Mouse (Mus musculus): ENCODE measurements around the gene Imp3.
"Not testable (repeated sequence)": the region's sequence is repeated elsewhere in the genome, so short reads cannot be mapped to it uniquely, and the experiment has no call there.

Gene Imp3

GRCm38 (mm10) chr9:56937223-56938160 lies at the start of gene Imp3:
Gene Imp3, plus strand, starts transcription at chr9:56937475.
- DNase-seq (ENCODE audit: extremely low spot score, low read depth, low spot score), result peak; percentile 91

DNA sequence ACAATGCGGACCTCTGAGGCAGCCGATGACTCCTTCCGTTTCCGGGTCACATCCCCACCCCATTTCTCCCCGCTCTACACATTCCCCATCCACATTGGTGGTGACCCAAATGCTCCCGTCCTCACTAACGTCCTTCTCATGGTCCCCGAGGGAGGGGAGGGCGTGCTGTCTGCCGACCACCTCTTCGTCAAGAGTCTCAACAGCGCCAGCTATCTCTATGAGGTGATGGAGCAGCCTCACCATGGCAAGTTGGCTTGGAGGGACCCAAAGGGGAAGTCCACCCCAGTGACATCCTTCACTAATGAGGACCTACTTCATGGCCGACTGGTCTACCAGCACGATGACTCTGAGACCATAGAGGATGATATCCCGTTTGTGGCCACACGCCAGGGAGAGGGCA lies 49.7 kb upstream of the Imp3 start:
- no peak for DNase-seq (ENCODE audit: extremely low spot score, low read depth, low spot score)

DNA sequence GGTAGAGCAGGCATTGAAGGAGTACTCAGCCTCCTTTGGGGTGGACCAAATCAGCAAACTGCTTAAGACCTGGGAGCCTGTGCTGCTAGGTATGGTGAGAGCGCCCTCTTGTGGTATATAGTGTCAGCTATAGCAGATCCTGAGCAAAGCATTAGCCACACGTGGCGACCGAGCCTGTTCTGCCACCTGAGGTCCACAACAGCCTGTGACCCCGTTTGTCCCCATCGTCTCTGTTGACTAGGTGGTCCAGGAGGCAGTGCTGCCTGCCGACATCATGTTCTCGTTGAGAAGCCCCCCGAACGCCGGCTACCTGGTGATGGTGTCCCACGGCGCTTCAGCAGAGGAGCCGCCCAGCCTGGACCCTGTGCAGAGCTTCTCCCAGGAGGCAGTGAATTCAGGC lies 47.5 kb upstream of the Imp3 start:
- peak; percentile 82 for DNase-seq (ENCODE audit: extremely low spot score, low read depth, low spot score)

GRCm38 (mm10) chr9:56890522-56891250 lies 46.6 kb upstream of the Imp3 start:
- DNase-seq (ENCODE audit: extremely low spot score, low read depth, low spot score), result no peak

- peak; percentile 81 for DNase-seq (ENCODE audit: extremely low spot score, low read depth, low spot score)
Measured at GRCm38 (mm10) chr9:56891517-56892011, 45.7 kb upstream of the Imp3 start.

DNA sequence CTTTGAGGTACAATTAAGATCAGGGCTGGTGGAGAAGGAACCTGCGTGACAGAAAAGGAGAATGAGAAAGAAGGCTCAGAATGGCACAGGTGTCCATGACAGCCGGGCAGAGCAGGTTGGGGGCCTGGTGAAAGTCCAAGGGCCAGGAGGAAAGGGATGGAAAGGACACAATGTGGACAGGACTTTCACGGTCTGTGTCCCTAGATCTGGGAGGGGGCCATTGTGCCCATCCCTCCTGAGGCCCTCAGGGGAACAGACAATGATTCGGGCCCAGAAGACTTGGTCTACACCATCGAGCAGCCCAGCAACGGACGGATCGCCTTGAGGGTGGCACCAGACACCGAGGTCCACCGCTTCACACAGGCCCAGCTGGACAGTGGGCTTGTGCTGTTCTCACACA lies 45.2 kb upstream of the Imp3 start:
- no peak for DNase-seq (ENCODE audit: extremely low spot score, low read depth, low spot score)

DNA sequence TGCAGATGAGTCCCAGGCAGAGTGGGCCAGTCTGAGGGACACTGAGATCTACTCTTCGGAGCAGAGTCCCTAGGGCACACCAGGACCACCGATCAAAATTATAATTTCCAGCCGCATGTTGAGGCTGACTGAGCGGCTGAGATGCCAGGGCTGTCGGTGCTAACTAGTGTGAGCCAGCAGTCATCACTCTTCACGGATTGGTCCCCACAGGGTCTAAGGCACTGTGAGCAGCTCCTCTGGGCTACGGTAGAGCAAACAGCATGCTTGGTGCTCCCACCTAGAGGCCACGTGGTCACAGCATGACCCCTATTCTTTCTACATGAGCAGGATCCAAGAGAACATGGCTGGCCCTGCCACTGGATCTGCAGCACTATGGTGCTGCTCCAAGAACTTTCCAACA lies 44.0 kb upstream of the Imp3 start:
- DNase-seq (ENCODE audit: extremely low spot score, low read depth, low spot score), result no peak

DNA sequence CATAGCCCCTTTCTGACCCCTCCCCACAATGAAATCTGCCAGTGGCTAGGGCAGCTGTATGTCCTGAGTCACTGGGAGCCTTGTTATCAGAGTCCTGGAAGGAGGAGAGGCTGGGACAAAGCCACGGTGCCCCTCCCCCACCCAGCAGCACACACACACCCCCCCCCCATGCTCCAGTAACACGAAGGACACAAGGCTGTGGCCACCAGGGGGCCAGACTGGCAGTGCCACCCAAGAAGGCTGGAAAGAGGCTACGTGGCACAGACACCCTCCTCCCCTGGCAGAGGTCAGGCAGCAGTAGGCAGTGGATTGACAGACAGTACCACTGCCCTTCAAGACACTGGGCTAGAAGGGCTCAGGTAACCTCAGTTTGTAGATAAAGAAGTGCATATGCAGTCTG lies 43.3 kb upstream of the Imp3 start:
- no peak for DNase-seq (ENCODE audit: extremely low spot score, low read depth, low spot score)

DNA sequence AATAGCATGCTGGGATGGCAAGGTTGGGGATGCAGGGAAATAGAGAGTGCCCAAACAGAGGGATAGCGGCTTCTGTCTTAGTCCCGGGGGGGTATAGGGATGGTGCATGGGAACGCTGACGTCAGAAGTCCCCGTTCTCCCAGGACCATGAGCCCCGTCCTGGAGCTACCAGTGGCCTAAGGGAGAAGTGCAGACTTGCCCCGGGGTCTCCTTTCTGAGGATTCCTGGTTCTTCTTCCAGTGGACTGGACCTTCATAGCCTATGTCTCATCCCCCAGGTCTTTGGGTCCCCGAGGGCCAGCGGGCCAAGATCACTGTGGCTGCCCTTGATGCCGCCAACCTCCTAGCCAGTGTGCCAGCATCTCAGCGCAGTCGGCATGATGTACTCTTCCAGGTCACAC lies 40.5 kb upstream of the Imp3 start:
- DNase-seq (ENCODE audit: extremely low spot score, low read depth, low spot score), result no peak

DNA sequence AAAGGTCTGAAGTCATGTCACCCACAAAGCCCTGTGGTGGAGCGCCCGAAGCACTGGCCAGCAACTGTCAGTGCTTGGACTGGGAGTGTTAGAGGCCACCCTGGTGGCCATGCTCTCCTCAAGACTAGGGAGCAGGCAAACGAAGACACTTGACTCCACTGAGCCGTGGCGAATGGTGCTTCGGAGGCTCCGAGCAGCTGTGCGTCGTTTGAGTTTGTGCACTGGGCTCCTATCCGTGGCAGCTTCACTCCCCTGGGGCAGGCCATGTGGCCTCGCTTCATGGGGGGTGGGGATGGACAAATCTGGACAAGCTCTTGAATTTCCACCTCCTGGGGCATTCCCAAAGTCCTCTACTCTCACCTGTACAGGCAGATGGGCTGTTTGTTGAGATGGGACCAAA lies 37.9 kb upstream of the Imp3 start:
- DNase-seq (ENCODE audit: extremely low spot score, low read depth, low spot score), result no peak

DNA sequence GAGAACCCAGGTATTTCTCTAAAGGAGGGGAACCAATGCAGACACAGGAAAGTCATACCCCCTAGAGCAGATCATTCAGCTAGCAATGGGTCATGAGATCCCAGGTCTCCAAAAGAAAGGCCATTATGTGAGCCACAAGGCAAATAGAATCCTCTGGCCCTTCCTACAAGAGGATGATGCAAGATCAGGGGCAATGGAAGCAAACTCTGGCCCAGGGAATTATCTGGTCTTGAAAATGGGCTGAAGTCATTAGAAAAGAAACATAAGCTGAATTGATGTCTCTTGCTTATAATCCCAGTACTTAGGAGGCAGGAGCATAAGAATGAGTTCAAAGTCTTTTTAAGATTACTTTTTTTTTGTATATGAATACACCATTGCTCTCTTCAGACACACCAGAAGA lies 37.2 kb upstream of the Imp3 start:
- DNase-seq (ENCODE audit: extremely low spot score, low read depth, low spot score), result no peak

GRCm38 (mm10) chr9:56900571-56900970 lies 36.7 kb upstream of the Imp3 start:
- DNase-seq (ENCODE audit: extremely low spot score, low read depth, low spot score), result no peak

DNA sequence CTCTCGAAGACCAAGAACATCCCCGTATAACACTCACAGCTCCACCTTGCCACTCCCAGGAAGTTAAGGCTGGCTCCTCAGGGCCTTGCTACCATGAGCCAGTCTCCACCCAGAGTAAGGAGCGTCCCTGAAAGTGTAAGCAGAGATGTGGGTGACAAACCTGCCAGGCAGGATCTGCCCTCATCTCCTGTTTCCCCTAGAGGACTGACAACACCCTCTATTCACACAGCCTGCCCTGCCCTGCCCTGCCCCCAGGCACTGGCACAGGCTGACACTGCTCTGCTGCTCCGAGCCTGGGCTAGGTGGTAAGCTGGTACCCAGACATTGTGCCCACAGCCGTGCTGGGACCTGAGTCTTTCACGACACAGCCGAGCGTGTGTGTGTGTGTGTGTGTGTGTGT lies 36.1 kb upstream of the Imp3 start:
- no peak for DNase-seq (ENCODE audit: extremely low spot score, low read depth, low spot score)

DNA sequence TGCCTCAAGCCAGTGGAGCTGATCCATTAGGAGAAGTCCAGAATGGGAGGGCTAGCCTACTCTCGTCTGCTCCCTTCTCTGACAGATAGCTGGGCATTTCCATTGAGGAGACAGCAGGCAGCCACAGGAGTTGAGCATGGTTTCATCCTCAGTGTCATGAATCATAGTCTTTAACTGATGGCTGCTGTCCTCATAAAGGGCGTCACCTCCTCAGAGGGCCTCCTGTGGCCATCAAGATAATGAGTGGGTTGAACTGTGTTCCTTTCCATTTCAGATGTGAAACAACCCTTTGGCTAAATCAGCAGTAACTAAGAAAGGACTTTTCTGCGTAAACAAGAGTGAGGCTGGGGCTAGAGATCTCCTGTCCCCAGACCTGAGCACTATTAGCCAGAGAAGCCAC lies 33.6 kb upstream of the Imp3 start:
- DNase-seq (ENCODE audit: extremely low spot score, low read depth, low spot score), result no peak

DNA sequence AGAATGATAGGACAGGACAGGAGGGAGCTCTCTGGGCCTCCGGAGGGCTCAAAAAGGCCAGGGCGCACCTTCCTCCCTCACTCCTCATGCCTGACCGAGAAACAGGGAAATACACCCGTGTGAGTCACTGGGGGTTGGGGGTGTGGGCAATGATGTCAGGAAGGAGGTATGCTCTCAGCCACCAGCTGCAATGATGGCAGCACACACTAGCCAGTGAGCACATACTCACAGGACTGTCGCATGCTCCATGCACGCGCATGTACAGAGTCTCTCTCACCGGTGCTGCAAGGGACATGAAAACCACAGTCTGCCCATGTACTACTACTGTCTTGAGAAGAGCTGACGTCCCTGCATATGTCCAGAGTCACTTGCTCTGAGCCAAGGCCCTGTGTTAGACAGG lies 29.7 kb upstream of the Imp3 start:
- no peak for DNase-seq (ENCODE audit: extremely low spot score, low read depth, low spot score)

GRCm38 (mm10) chr9:56909991-56910390 lies 27.3 kb upstream of the Imp3 start:
- not testable (repeated sequence) for DNase-seq (ENCODE audit: extremely low spot score, low read depth, low spot score)

GRCm38 (mm10) chr9:56911017-56911416 lies 26.3 kb upstream of the Imp3 start:
- DNase-seq (ENCODE audit: extremely low spot score, low read depth, low spot score), result no peak

GRCm38 (mm10) chr9:56913991-56914390 lies 23.3 kb upstream of the Imp3 start:
- DNase-seq (ENCODE audit: extremely low spot score, low read depth, low spot score), result no peak

GRCm38 (mm10) chr9:56915116-56915515 lies 22.2 kb upstream of the Imp3 start:
- no peak for DNase-seq (ENCODE audit: extremely low spot score, low read depth, low spot score)

DNA sequence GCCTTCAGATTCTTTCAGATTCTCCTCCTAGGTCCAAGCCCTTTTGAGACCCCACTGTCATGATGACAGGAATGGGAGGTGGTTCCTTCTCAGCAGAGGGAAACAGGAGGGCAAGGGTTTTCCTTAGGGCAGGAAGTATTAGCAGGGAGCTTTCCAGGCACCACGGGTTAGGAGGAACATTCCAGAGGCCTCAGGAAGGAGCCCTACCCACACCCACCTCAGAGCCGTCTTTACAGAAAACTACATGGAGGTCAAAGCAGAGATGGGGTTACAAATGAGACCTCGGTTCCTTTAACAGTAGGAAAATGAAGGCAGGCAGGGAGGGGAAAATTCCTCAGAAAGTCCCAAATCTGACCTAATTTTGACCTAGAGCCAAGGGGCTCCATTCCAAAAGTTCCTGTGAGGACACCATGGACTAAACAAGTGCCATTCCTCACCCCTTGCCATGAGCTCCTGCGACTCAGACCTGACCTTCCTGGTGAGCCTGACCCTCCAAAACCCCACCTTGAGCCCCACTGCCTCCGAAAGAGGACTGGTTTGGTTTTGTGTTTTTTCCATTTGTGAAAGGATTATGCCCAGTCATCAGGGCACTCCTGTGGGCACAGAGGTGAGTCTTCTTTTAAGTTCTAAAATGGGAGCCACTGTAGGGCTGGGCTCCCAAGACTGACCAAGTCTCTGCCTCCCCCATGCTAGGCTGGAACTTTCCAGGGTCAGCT lies 21.4 kb upstream of the Imp3 start:
- DNase-seq (ENCODE audit: extremely low spot score, low read depth, low spot score), result no peak

DNA sequence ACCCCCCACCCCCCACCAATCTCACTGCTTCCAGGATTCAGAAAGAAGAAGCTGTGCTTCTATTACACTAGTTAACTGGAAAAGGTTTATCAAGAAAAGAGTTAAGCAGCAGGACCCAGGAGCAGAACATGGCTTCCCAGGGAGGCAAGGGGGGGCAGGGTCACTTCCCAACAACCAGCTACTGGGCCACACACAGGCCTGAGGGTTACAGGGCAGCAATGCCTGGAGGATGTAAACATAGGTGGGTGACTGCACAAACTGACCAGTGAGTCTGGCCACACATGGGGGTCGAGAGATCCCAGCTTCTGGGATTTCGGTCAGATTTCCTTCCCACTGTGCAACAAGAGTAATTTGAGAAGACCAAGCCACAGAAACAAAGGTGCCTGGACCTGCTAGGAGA lies 20.1 kb upstream of the Imp3 start:
- no peak for DNase-seq (ENCODE audit: extremely low spot score, low read depth, low spot score)
